Mouse (Mus musculus) frontal cortex, postnatal 10 days (tissue): ENCODE measurements around the gene Pgc.

Source experiments
- DNase-seq, 2 experiments: peaks; one replicate each; pipeline ENCODE4 v3.0.0; 2022; ENCODE audit warnings: low spot score in 2 of 2, mixed read lengths in 1 of 2

Gene Pgc

DNA sequence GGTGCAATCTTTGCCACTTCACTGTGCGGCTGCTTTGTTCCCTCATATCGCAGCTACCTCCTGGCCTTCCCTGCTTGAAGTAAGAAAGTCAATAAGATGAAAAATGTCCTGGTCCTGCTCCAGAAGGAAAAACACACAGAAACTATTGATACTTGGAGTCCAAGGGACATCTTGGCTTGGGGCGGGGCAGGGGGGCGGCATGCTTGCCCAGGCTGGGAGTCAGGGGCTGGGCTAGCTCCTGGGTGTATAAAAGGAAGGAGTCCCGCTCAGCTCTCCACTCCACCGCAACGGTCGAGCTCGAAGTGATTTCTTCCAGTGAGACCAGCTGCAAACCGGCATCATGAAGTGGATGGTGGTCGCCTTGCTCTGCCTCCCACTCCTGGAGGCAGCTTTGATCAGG, at the start of gene Pgc:
Gene Pgc, plus strand, starts transcription at position 277 of the 400 bp plus-strand sequence.
- DNase-seq: no peak

DNA sequence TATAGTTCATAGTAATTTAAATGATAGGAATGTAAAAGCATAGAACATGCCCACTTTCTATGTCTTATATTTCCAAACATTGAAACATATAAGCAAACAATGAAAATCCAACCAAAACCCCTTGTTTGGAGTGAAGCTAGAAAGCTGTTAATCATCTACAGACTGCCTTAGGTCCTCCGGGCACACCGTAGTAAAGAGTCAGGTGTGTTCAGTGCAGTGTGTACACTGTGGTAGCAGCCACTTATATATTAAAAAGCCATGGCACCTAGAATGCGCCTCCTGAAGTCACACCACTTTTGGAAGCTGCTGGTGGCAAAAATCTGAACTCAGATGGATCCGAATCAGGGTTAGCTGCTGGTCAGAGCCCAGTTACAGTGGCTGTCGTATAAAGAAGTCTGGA, 48.4 kb upstream of the Pgc start:
- no peak for DNase-seq

DNA sequence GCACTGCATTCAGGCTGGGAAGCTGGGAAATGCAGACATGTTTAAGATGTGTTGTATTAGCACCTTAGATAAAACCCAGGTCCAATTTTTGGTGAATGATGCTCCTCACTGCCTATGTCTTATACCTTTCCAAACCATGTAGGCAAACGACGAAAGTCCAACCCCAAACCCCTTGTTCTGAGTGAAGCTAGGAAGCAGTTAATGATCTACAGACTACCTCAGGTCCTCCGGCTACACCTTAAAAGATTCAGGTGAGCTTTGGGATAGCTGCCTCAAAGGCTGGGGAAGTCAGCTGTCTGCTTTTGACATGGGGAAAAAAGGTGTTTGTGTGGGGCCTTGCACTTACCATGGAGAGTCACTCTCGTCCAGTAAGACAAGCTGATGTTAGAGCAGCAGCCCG, 47.9 kb upstream of the Pgc start:
- no peak for DNase-seq

DNA sequence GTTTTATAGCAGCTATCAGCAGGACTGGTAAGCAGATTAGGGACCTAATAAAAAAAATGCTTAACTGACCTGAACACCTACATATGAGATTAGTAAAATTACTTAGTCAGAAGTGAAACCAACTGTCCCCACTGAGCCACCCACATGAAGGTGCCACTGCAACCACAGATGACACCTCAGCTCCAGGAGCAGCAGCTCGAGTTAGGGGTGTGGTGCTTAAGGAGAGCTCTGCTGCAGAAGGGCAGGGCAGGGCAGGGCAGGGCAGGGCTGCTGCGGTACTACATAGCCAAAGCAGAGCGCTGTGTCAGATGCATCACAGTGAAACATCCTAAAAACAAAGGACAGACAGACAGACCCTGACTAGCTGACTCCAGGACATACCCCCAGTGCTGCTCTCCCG, 43.8 kb upstream of the Pgc start:
- DNase-seq: no peak

DNA sequence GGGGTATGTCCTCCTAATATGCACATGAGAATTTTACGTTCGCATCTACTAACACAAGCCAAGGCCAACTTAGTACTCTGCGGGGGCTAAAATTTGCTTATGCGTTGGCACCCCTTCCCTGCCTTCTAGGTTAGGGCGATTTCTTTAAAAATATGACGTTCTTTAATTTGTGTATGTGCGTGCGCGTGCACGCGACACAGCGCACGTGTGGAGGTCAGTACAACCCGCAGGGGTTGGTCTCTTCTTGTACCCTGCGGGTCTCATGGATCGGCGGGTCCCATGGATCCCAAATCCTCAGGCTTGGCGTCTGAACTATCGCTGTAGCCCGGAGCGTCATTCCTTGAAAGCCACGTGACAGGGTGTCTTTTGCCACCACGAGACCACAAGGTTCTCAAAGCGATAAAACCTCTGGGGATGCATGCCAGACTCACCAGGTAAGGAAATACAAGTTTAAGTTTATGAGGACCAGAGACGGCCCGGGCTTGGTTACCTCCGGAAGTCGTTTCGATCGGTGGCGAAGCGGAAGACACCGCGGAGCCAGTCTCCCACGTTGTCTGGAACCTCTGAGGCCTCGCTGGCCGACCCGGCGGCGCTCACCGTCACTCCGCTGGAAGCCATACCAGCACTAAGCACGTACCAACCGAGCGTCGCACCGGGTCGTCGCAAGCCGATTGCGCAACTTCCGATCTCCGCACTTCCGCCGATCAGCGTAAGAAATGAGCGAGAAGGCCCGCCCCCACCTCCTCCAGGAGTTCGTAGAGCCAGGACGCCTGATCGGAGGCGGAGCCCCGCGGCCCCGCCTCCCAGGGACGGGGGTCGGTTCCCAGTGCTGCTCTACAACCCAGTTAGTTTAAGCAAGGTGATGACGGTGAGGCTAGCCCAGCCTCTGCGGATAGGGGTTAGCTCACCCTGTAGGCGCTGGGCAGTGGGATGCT, 39.0 kb upstream of the Pgc start:
- peak; percentile 95 to 96 for DNase-seq

DNA sequence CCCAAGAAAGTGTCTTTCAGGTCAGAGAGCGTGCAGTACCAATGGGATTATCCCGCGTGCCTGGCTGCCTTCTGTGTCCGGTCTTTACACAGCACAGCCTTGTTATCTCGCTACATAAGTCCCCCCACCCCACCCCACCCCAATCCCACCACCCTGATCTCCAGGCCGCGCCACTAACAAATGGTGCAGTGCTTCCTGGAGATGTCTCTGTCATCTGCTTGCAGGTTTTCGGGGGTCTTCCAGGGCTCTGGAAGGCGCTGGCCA, 38.4 kb upstream of the Pgc start, which contains the start of gene Tomm6:
Gene Tomm6, minus strand, starts transcription at position 43 of the 264 bp plus-strand sequence.
- no peak for DNase-seq

DNA sequence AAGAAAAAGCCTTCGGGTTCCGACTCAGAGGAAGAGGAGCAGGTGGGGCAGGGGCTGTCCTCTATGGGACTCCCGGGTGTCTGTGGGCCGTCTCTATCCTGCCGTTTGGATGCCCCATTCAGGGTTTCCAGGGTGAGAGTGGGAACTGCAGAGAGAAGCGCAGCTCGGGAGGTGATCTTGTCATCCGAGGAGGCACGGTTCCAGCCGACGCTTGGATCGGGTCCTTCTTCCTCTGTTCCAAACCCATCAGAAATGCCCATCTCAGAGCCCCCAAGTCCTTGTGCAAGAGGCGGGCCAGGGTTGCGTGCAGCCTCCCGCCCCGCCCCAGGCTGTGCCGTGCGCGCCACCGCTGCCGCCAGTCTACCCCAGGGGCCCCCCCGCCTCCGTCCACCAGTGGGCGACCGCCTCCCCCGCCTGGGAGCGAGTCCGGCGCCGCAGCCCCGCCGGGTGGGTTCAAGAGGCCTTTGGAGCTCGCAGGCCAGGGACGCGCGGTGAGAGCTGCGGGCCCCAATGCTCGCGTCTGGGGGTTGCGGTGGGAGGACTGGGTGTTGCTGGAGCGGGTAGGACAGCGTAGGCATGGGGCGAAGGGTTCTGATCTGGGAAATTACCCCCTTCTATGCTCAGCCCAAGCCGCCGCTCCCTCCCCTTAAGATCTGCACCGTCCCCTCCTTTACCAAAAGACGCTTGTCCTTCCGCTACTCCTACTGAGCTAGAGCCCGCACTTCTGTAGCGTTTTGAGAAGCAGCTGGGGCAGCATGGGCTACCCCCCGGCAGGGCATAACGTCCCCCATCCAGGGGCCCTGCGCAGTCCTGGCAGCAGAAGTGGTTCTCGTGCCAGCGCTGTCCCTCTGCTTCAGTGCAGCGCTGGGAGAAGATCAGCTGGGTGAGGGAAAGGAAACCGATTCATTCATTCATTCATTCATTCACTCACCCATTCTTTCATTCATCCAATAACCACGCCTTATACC, 37.8 kb upstream of the Pgc start, which contains the start of gene Frs3:
Gene Frs3, plus strand, starts transcription at position 423 of the 968 bp plus-strand sequence.
- DNase-seq: peak; percentile 80 to 82

DNA sequence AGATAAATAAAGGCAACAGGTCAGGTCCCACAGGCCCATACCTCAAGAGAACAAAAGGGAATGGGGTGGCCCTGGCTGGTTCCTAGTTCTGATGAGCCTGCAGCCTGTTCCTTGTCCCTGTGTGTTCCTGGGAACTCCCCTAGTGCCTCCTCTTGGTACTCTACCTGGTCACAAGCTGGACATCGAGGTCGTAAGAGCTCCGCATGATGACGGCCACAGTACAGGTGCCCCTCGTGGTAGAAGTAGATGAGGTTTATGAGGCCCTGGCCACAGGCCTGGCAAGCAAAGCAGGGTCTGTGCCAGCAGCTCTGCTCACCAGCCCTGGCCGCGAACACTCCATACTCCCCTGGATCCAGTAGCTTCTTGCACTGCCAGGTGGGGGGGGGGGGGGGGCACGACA, 36.7 kb upstream of the Pgc start:
- no peak for DNase-seq

DNA sequence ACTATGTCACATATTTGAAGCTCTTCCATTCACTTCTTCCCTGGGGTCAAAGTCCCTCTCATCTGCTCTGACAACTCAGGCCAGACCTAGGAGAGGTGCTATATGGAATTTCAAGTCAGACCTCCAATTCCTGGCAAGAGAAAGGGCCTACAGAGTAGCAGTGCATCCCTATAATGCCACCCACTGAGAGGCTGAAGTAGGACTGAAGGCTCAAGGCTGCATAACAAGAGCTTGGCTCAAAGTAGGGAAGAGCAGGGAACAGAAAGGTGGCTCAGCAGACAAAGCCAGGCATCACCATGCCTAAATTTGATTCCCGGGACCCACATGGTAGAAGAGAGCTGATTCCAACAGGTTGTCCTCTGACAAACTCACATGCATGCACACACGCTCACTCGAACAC, 35.0 kb upstream of the Pgc start:
- no peak for DNase-seq

DNA sequence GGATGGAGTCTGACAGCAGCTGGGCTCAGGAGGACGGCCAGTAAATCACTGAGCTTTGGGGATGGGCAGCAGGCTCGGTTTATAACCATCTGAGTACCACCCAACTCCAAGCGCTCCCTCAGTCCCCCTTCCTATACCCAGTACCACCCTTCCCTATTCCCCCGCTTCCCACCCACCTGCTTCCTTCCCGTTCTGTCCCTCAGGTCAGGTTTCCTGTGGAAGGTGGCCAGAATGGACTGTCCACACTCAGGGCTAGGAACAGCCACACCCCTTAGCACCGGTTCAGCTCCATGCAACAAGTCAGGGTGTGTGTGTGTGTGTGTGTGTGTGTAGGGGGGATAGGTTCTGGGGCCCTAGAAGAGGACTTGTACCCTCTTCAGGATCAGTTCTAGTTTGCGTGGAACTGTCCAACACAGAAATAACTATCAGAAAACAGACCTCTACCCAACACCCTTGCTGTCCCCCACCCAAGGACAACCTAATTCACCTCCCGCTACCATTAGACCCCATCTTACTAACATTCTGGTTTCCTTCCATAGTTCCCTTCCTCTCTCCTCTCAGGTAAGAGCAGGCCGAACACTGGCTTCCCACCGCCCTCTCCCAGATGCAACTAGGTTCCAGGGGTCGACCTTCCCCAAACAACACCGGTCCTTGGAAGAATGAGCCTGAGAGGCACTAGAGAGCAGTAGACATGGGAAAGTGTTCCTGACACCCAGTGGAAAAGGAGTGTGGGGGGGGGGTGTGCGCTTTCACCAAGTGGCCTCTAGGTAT, 32.8 kb upstream of the Pgc start:
- no peak for DNase-seq

DNA sequence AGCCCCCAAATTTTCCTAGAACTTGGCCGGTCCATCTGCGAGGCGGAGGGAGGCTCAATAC, 32.4 kb upstream of the Pgc start, which contains the start of gene Gm21981:
Gene Gm21981, minus strand, starts transcription at position 14 of the 61 bp plus-strand sequence.
- DNase-seq: no peak

DNA sequence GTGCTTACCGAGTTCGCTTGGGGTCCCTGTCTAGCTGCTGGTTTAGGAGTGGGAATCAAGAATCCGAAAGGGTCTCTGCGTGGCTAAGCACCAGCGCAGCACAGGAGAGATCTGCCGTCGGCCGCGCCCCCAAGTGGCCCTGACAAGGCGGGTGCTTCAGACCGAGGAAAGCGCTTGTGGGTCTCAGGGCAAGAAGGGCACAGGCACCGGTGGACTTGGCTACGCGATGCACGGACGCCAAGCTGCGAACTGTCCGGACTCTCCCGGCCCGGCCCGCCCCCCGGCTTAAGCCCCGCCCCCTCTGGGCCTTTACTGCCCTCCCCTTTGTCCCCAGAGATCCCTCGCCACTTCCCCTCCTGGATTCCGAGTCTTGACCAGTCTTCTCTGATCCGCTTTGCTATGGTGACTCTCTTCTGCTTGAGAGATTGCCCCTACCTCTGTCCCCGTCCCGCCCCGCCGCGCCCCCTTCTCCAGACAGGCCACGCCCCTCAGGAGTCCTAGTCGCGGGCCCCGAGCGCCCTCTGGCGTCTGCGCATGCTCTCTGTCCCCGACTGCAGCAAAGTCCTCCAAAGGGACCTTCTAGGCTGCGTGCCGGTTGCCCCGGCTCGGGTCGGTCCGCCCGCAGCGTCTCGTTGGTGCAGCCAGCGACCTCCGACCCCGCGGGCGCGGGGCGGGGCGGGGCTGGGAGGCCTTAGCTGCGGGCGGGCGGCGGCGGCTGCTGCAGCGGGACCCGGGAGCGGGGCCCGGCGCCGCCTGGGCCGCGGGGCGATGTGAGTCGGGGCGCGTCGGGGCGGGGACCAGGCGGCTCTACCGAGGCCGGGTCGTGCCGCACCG, 31.9 kb upstream of the Pgc start, which contains the start of gene Prickle4:
Gene Prickle4, minus strand, starts transcription at position 234 of the 834 bp plus-strand sequence.
- DNase-seq: peak; percentile 94 to 97

DNA sequence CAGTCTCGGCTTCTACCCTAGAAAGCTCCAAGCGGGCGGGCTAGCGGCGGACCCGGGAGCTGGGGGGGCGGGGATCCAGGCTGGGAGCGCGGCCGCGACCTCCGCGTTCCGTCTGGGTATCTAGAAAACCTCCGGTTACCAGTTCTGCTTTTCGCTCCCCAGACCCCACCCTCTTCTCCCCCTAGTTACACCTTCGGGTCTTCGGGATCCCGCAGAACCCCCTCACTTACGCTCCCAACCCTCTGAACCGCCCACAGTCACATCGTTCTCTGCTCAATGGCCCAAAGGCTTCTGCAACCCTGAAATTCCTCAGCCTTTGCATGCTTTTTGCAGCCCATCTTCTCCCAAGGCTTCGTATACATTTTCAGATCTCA, 31.3 kb upstream of the Pgc start:
- DNase-seq: no peak

DNA sequence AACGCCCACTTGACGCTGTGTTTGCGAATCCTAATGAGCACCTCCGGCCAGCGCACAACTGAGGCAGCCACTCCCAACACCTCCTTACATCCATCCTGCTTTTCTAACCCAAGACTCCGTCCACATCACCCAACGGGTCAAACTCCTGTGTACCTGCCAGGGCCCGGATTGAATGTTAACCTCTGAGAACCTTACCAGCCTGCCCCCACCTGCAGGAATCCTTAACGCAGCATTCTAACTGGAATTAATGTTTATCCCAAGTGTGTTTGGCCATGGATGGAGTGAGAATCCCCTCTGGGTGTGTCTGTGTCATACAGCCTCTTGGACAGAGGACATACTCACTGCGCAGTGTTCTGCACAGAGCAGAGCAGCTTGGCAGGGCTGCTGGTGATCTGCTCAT, 28.5 kb upstream of the Pgc start:
- DNase-seq: no peak

DNA sequence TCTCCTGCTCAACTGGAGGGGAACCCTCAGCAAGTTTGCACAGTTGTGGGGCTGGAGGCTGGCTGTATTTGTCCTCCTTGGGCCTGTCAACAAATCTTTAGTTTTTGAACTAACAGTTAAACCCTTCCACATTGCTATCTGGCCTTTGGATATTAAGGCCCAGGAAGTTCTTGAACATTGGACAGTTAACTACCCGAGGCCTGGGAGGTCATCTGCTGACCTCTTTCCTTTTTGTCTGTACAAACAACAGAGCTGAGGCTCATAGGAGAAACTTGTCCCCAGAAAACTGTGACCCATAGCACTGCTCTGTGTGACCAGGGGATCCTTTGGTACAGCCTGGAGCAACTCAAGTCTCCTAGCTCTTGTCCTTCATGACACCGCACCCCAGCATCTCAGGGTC, 27.6 kb upstream of the Pgc start:
- DNase-seq: no peak

DNA sequence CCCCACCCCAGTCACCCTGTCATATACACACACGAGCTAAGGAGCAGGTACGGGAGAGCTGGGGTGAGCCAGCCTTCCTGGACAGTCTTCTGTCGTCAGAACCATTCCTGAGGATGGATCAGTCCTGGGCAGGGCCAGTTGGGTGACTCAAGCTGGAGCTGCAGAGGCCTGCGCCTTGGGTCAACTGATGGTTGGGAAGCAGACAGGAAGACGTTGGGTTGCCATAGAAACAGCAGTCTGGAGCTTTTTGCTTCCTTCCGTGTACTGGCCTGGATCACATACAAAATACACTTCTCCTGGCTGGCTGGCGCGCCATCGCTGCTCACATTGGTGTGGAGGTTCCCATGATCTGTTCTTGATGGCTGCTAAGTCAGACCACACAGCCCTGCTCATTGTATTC, 24.8 kb upstream of the Pgc start:
- DNase-seq: no peak

DNA sequence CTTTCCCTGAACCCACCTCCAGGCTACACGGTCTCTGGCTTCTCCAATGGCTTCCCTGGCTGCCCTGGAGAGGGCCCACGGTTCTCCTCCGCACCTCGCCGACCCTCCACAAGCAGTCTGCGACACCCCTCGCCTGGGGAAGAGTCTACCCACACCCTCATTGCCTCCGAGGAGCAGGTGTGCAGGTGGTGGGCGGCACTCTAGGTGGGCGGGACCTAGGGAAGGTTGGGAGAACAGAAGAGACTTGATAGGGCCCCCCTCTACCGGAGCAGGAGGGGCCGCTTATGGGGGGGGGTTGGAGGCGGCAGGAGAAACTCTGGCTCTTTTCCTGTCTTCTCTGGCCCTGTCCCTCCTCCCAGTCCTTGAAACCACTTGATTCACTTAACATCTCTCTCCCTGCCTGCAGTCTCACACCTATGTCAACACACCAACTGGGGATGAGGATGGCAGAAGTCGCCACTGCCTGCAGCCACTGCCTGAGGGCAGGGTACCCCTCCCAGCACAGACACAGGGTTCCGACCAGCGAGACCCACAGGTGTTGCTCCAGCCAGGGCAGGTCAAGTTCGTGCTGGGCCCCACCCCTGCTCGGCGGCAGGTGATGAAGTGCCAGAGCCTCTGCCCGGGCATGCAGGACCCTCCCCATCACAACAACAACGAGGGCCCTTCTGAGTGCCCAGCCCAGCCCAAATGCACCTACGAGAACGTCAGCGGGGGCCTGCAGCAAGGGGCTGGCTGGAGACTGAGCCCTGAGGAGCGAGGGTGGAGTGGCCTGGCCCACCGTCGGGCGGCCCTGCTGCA, 23.9 kb upstream of the Pgc start:
- DNase-seq: no peak

DNA sequence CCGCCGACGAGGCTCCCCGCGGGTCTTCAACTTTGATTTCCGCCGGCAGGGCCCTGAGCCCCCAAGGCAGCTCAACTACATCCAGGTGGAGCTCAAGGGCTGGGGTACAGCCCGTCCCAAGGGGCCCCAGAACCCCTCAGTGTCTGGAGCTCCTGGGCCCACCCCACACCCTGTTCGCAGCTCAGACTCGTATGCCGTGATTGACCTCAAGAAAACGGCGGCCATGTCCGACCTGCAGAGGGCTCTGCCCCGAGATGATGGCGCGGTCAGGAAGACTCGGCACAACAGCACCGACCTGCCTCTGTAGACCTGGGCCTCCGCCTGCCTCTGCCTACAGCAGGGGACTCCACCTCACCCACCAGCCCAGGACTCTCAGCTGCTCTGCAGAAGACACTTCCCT, 23.1 kb upstream of the Pgc start:
- DNase-seq: no peak

DNA sequence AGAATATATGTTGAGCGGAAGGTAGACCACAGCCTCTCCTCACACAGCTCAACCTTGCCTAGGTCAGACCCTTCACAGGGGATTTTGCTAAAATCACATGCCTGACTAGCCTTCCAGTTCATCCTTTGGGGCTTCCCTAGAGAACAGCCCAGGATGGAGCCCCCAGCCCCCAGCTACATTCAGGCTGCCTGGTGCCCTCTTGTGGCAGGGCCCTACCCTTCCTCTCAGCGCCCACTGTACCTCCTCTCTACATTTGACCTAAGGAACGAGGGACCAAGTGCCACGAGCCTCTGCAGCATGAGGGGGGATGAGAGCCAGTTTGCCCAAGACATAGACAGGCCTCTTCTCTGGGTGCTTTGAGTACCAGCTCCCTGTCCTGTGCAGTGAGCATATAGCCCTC, 21.9 kb upstream of the Pgc start:
- no peak for DNase-seq

DNA sequence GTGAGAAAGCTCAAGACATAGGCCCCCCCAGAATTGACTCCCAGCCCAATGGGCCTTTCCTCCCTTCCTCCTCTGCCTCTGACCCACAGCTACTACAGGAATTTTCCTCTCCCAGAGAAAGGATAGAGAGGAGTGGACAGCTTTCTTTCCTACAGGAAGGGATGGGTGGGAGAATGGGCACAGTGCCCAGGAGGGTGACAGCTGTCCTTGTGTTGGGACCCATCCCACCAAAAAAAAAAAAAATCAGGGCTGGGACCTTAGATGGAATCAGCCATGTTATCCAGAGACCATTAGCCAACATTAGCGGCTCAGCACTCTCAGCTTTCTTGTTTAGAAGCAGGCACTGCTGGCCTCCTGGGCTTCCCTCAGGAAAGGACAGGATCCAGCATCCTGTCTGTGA, 20.4 kb upstream of the Pgc start:
- no peak for DNase-seq

DNA sequence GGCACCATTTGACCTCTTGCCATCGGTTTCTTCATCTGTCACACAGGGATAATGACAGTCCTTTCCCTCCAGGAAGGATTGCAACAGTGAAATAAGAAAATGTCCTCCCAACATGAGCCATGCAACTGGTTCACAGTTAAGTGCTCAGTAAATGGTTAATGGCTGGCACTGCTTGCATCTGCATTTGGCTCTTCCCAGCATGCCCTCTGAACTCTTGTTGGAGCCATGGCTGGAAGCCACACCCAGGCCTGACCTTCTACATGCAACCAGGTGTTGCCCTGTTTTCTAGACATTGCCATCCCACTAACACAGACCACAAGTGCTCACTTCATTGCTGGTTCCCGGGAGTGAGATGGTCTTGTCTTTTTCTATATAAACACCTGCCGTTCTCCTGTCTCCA, 18.7 kb upstream of the Pgc start:
- DNase-seq: no peak
